Mouse (Mus musculus) G1E (cell line): ENCODE data around the gene Pcgf1. TPM values are rescaled to one million over a fixed set of nuclear protein-coding genes. Genes with fewer than 3 reads are reported as not detected.

ENCODE experiments used
- polyA plus RNA-seq: library from polyadenylated mRNA; stranded (reverse); fragments of >175 nt; gene quantifications from 2 replicates; pipeline ENCODE4 v1.2.3, GENCODE M21; 2012
- total RNA-seq, 2 experiments: library from RNA; stranded (forward) in 1 of 2; stranded (reverse) in 1 of 2; fragments of 200-1000 nt in 1 of 2; fragments of >200 nt in 1 of 2; fragmentation: Nextera tagmentation in 1 of 2; gene quantifications; 2 replicates each; pipeline ENCODE4 v1.2.3; 2014 to 2017

Gene Pcgf1
- total and polyA plus RNA-seq, 3 experiments = 10.8 to 57.1 (median 14.5) TPM

Other genes with a start within 250 kb of the Pcgf1 start
Only the 20 nearest of the 22 such genes appear.
- gene Sema4f, start 138.1 kb upstream of the Pcgf1 start, total RNA-seq (2014; fragmentation: Nextera tagmentation) = not detected in 2 replicates
- gene Sema4f, start 138.1 kb upstream of the Pcgf1 start, total RNA-seq (2017) = 0.11 TPM in 1 of 2 replicates, not detected in the other
- not detected in 2 replicates for gene Sema4f, start 138.1 kb upstream of the Pcgf1 start, polyA plus RNA-seq
- gene M1ap, start 131.0 kb upstream of the Pcgf1 start, total RNA-seq (2014; fragmentation: Nextera tagmentation) = 6.7 and 12.3 TPM in 2 replicates
- 3.3 and 3.5 TPM in 2 replicates for gene M1ap, start 131.0 kb upstream of the Pcgf1 start, total RNA-seq (2017)
- gene M1ap, start 131.0 kb upstream of the Pcgf1 start, polyA plus RNA-seq = 7.4 and 8.2 TPM in 2 replicates
- 5.1 and 7.8 TPM in 2 replicates for gene Dok1, start 44.4 kb upstream of the Pcgf1 start, total RNA-seq (2014; fragmentation: Nextera tagmentation)
- 28.4 and 30.6 TPM in 2 replicates for gene Dok1, start 44.4 kb upstream of the Pcgf1 start, total RNA-seq (2017)
- gene Dok1, start 44.4 kb upstream of the Pcgf1 start, polyA plus RNA-seq = 78.1 and 82.5 TPM in 2 replicates
- gene Loxl3, start 43.7 kb upstream of the Pcgf1 start, total RNA-seq (2014; fragmentation: Nextera tagmentation) = 0.75 and 0.87 TPM in 2 replicates
- gene Loxl3, start 43.7 kb upstream of the Pcgf1 start, total RNA-seq (2017) = 0.71 and 1.1 TPM in 2 replicates
- 0.12 and 0.32 TPM in 2 replicates for gene Loxl3, start 43.7 kb upstream of the Pcgf1 start, polyA plus RNA-seq
- gene Aup1, start 23.3 kb upstream of the Pcgf1 start, total RNA-seq (2014; fragmentation: Nextera tagmentation) = 409 and 454 TPM in 2 replicates
- 133 and 163 TPM in 2 replicates for gene Aup1, start 23.3 kb upstream of the Pcgf1 start, total RNA-seq (2017)
- 1,014 and 1,378 TPM in 2 replicates for gene Aup1, start 23.3 kb upstream of the Pcgf1 start, polyA plus RNA-seq
- gene Htra2, start 22.6 kb upstream of the Pcgf1 start, total RNA-seq (2014; fragmentation: Nextera tagmentation) = 36.0 and 39.9 TPM in 2 replicates
- gene Htra2, start 22.6 kb upstream of the Pcgf1 start, total RNA-seq (2017) = 36.7 and 47.0 TPM in 2 replicates
- 35.6 and 36.5 TPM in 2 replicates for gene Htra2, start 22.6 kb upstream of the Pcgf1 start, polyA plus RNA-seq
- gene Dqx1, start 20.0 kb upstream of the Pcgf1 start, total RNA-seq (2014; fragmentation: Nextera tagmentation) = 23.5 and 28.7 TPM in 2 replicates
- gene Dqx1, start 20.0 kb upstream of the Pcgf1 start, total RNA-seq (2017) = 2.5 and 3.8 TPM in 2 replicates
- gene Dqx1, start 20.0 kb upstream of the Pcgf1 start, polyA plus RNA-seq = 1.4 and 2.3 TPM in 2 replicates
- gene Tlx2, start 7.6 kb upstream of the Pcgf1 start, total RNA-seq (2014; fragmentation: Nextera tagmentation) = not detected in 2 replicates
- not detected in 2 replicates for gene Tlx2, start 7.6 kb upstream of the Pcgf1 start, total RNA-seq (2017)
- gene Tlx2, start 7.6 kb upstream of the Pcgf1 start, polyA plus RNA-seq = not detected in 2 replicates
- not detected in 2 replicates for gene Lbx2, start 8.5 kb downstream of the Pcgf1 start, total RNA-seq (2014; fragmentation: Nextera tagmentation)
- not detected in 2 replicates for gene Lbx2, start 8.5 kb downstream of the Pcgf1 start, total RNA-seq (2017)
- 0.15 and 0.19 TPM in 2 replicates for gene Lbx2, start 8.5 kb downstream of the Pcgf1 start, polyA plus RNA-seq
- gene Ccdc142, start 23.7 kb downstream of the Pcgf1 start, total RNA-seq (2014; fragmentation: Nextera tagmentation) = 1.0 and 3.4 TPM in 2 replicates
- 4.2 and 4.4 TPM in 2 replicates for gene Ccdc142, start 23.7 kb downstream of the Pcgf1 start, total RNA-seq (2017)
- 5.5 and 6.3 TPM in 2 replicates for gene Ccdc142, start 23.7 kb downstream of the Pcgf1 start, polyA plus RNA-seq
- 2.6 and 2.9 TPM in 2 replicates for gene Gm42688, start 23.7 kb downstream of the Pcgf1 start, total RNA-seq (2014; fragmentation: Nextera tagmentation)
- 3.9 and 4.3 TPM in 2 replicates for gene Gm42688, start 23.7 kb downstream of the Pcgf1 start, total RNA-seq (2017)
- gene Gm42688, start 23.7 kb downstream of the Pcgf1 start, polyA plus RNA-seq = 2.5 and 3.4 TPM in 2 replicates
- gene Mrpl53, start 31.2 kb downstream of the Pcgf1 start, total RNA-seq (2014; fragmentation: Nextera tagmentation) = 17.5 and 22.1 TPM in 2 replicates
- 28.5 and 32.5 TPM in 2 replicates for gene Mrpl53, start 31.2 kb downstream of the Pcgf1 start, total RNA-seq (2017)
- 43.2 and 51.2 TPM in 2 replicates for gene Mrpl53, start 31.2 kb downstream of the Pcgf1 start, polyA plus RNA-seq
- gene Mogs, start 37.6 kb downstream of the Pcgf1 start, total RNA-seq (2014; fragmentation: Nextera tagmentation) = 26.5 and 28.3 TPM in 2 replicates
- gene Mogs, start 37.6 kb downstream of the Pcgf1 start, total RNA-seq (2017) = 44.6 and 47.7 TPM in 2 replicates
- 104 and 116 TPM in 2 replicates for gene Mogs, start 37.6 kb downstream of the Pcgf1 start, polyA plus RNA-seq
- 30.8 and 49.1 TPM in 2 replicates for gene Wbp1, start 43.7 kb downstream of the Pcgf1 start, total RNA-seq (2014; fragmentation: Nextera tagmentation)
- gene Wbp1, start 43.7 kb downstream of the Pcgf1 start, total RNA-seq (2017) = 94.7 and 104 TPM in 2 replicates
- gene Wbp1, start 43.7 kb downstream of the Pcgf1 start, polyA plus RNA-seq = 32.3 and 47.9 TPM in 2 replicates
- gene Ino80b, start 47.6 kb downstream of the Pcgf1 start, total RNA-seq (2014; fragmentation: Nextera tagmentation) = 19.7 and 20.5 TPM in 2 replicates
- gene Ino80b, start 47.6 kb downstream of the Pcgf1 start, total RNA-seq (2017) = 21.1 and 27.1 TPM in 2 replicates
- gene Ino80b, start 47.6 kb downstream of the Pcgf1 start, polyA plus RNA-seq = 121 and 171 TPM in 2 replicates
- 6.8 and 7.6 TPM in 2 replicates for gene Rtkn, start 57.6 kb downstream of the Pcgf1 start, total RNA-seq (2014; fragmentation: Nextera tagmentation)
- gene Rtkn, start 57.6 kb downstream of the Pcgf1 start, total RNA-seq (2017) = 4.0 and 4.9 TPM in 2 replicates
- gene Rtkn, start 57.6 kb downstream of the Pcgf1 start, polyA plus RNA-seq = 34.2 and 48.4 TPM in 2 replicates
- not detected in 2 replicates for gene Wdr54, start 78.5 kb downstream of the Pcgf1 start, total RNA-seq (2014; fragmentation: Nextera tagmentation)
- gene Wdr54, start 78.5 kb downstream of the Pcgf1 start, total RNA-seq (2017) = 0.27 TPM in 1 of 2 replicates, not detected in the other
- not detected in 2 replicates for gene Wdr54, start 78.5 kb downstream of the Pcgf1 start, polyA plus RNA-seq
- not detected in 2 replicates for gene 1700003E16Rik, start 78.5 kb downstream of the Pcgf1 start, total RNA-seq (2014; fragmentation: Nextera tagmentation)
- gene 1700003E16Rik, start 78.5 kb downstream of the Pcgf1 start, total RNA-seq (2017) = 0.12 and 0.16 TPM in 2 replicates
- gene 1700003E16Rik, start 78.5 kb downstream of the Pcgf1 start, polyA plus RNA-seq = not detected in 2 replicates
- 83.0 and 86.3 TPM in 2 replicates for gene Dctn1, start 88.1 kb downstream of the Pcgf1 start, total RNA-seq (2014; fragmentation: Nextera tagmentation)
- 31.0 and 51.6 TPM in 2 replicates for gene Dctn1, start 88.1 kb downstream of the Pcgf1 start, total RNA-seq (2017)
- 243 and 444 TPM in 2 replicates for gene Dctn1, start 88.1 kb downstream of the Pcgf1 start, polyA plus RNA-seq
- not detected in 2 replicates for gene Slc4a5, start 142.0 kb downstream of the Pcgf1 start, total RNA-seq (2014; fragmentation: Nextera tagmentation)
- 0.05 TPM in 1 of 2 replicates, not detected in the other for gene Slc4a5, start 142.0 kb downstream of the Pcgf1 start, total RNA-seq (2017)
- gene Slc4a5, start 142.0 kb downstream of the Pcgf1 start, polyA plus RNA-seq = not detected in 2 replicates